ENCODE assay signal across 20 mouse cellular contexts in genomic region chr11:32752595-32752885, GRCm38 (mm10).
A peak's percentile ranks its signal among the peaks of the same experiment; 100 is the strongest.
DNase-seq lines count a peak whose midpoint lies in the region; ATAC-seq and TF ChIP-seq lines count a peak whose summit lies in the region.
"Had no signal": no experiment of that assay in that cellular context is flagged by ENCODE, and none has a peak within 500 bp of the region (broad histone marks: within the 10 kb centered on the region; RNA-seq: fewer than 3 reads in every experiment).

No protein-coding gene starts in this region.

- H3K4me2 ChIP-seq in limb, embryonic 12.5 days = no peak overlapping the region
- no peak overlapping the region for H3K4me2 ChIP-seq in limb, embryonic 13.5 days (replicated peaks)
- H3K4me2 ChIP-seq in liver, embryonic 16.5 days (ENCODE audit: low read depth, low read length) = no peak overlapping the region
- no peak overlapping the region for H3K4me2 ChIP-seq in kidney, embryonic 15.5 days
- H3K4me2 ChIP-seq: heart, embryonic 12.5 days; midbrain, embryonic 12.5 days; neural tube, embryonic 13.5 days; stomach, embryonic 15.5 days had no signal

- 81% methylated on average over 5 of the region's 5 CpGs for WGBS in limb, embryonic 12.5 days
- 86% methylated on average over 5 of the region's 5 CpGs for WGBS in limb, embryonic 10.5 days
- WGBS in limb, embryonic 13.5 days = 78% methylated on average over 5 of the region's 5 CpGs
- WGBS in liver, embryonic 16.5 days (ENCODE audit: insufficient replicate concordance) = 29% methylated on average over 5 of the region's 5 CpGs
- WGBS in kidney, embryonic 15.5 days = 82% methylated on average over 5 of the region's 5 CpGs

- no peak overlapping the region for H3K4me3 ChIP-seq in limb, embryonic 12.5 days (replicated peaks)
- H3K4me3 ChIP-seq in limb, embryonic 10.5 days = no peak overlapping the region
- no peak overlapping the region for H3K4me3 ChIP-seq in MEL (ENCODE audit: control insufficient read depth in 1 of 2, insufficient read depth in 1 of 2, low read depth in 2 of 2, low read length in 2 of 2)
- no peak overlapping the region for H3K4me3 ChIP-seq in limb, embryonic 13.5 days
- H3K4me3 ChIP-seq in liver, embryonic 16.5 days (ENCODE audit: low read depth, low read length) = no peak overlapping the region
- no peak overlapping the region for H3K4me3 ChIP-seq in kidney, embryonic 15.5 days (replicated peaks)
- H3K4me3 ChIP-seq: erythroblast, embryonic 14.5 days; heart, embryonic 12.5 days; midbrain, embryonic 12.5 days; neural tube, embryonic 13.5 days; stomach, embryonic 15.5 days had no signal

- H3K79me2 ChIP-seq in MEL (ENCODE audit: control insufficient read depth, insufficient read depth, low read length, poor library complexity) = no peaks in the 10 kb centered on the region

- no peak for ATAC-seq in limb, embryonic 12.5 days (ENCODE audit: insufficient number of reproducible peaks, insufficient read depth, low FRiP score, low TSS enrichment, low read depth)
- no peak for ATAC-seq in limb, embryonic 13.5 days (ENCODE audit: low FRiP score, low read depth)
- peak; percentile 39; the same call in 1 of the 2 replicates for ATAC-seq in liver, embryonic 16.5 days (ENCODE audit: low read depth)
- no peak for ATAC-seq in kidney, embryonic 15.5 days (replicated peaks; ENCODE audit: low FRiP score)

- no peaks in the 10 kb centered on the region for H3K9me3 ChIP-seq in limb, embryonic 12.5 days
- H3K9me3 ChIP-seq in limb, embryonic 10.5 days (replicated peaks) = no peaks in the 10 kb centered on the region
- no peaks in the 10 kb centered on the region for H3K9me3 ChIP-seq in MEL (replicated peaks; ENCODE audit: insufficient read depth, low read length)
- H3K9me3 ChIP-seq in limb, embryonic 13.5 days = no peaks in the 10 kb centered on the region
- no peaks in the 10 kb centered on the region for H3K9me3 ChIP-seq in liver, embryonic 16.5 days (replicated peaks; ENCODE audit: control insufficient read depth, low read length)
- H3K9me3 ChIP-seq in kidney, embryonic 15.5 days (replicated peaks) = no peaks in the 10 kb centered on the region
- H3K9me3 ChIP-seq: heart, embryonic 12.5 days; midbrain, embryonic 12.5 days; neural tube, embryonic 13.5 days; stomach, embryonic 15.5 days had no signal

- H3K4me1 ChIP-seq in limb, embryonic 12.5 days (replicated peaks) = peaks cover 14% of the 10 kb centered on the region
- H3K4me1 ChIP-seq in limb, embryonic 10.5 days = peaks cover 13% of the 10 kb centered on the region
- peaks cover 12 to 21% of the 10 kb centered on the region in 2 experiments; a peak in 3 of 4 replicates for H3K4me1 ChIP-seq in MEL (ENCODE audit: control insufficient read depth in 1 of 2, insufficient read depth in 2 of 2, low read length in 2 of 2)
- peaks cover 21% of the 10 kb centered on the region for H3K4me1 ChIP-seq in limb, embryonic 13.5 days
- H3K4me1 ChIP-seq in liver, embryonic 16.5 days (ENCODE audit: control insufficient read depth, low read depth, low read length) = peaks cover 3% of the 10 kb centered on the region; the same call in 1 of the 2 replicates
- no peaks in the 10 kb centered on the region for H3K4me1 ChIP-seq in kidney, embryonic 15.5 days
- H3K4me1 ChIP-seq: midbrain, embryonic 12.5 days; neural tube, embryonic 13.5 days; stomach, embryonic 15.5 days had no signal

- H3K9ac ChIP-seq in limb, embryonic 12.5 days (replicated peaks) = no peak overlapping the region
- H3K9ac ChIP-seq in MEL (ENCODE audit: control insufficient read depth, low read depth, low read length, poor library complexity, severe bottlenecking) = no peak overlapping the region
- H3K9ac ChIP-seq in limb, embryonic 13.5 days = no peak overlapping the region
- no peak overlapping the region for H3K9ac ChIP-seq in liver, embryonic 16.5 days (ENCODE audit: low read depth, low read length)
- no peak overlapping the region for H3K9ac ChIP-seq in kidney, embryonic 15.5 days
- H3K9ac ChIP-seq: heart, embryonic 12.5 days; midbrain, embryonic 12.5 days; neural tube, embryonic 13.5 days; stomach, embryonic 15.5 days had no signal

- H3K36me3 ChIP-seq in limb, embryonic 12.5 days = peaks cover 7% of the 10 kb centered on the region
- peaks cover 6% of the 10 kb centered on the region for H3K36me3 ChIP-seq in limb, embryonic 10.5 days
- H3K36me3 ChIP-seq in MEL (ENCODE audit: control insufficient read depth in 1 of 2, insufficient read depth in 2 of 2, low read length in 2 of 2) = peaks cover 0 to 14% of the 10 kb centered on the region in 2 experiments; a peak in 2 of 4 replicates
- peaks cover 7% of the 10 kb centered on the region for H3K36me3 ChIP-seq in limb, embryonic 13.5 days
- no peaks in the 10 kb centered on the region for H3K36me3 ChIP-seq in liver, embryonic 16.5 days (ENCODE audit: control insufficient read depth, insufficient read depth)
- H3K36me3 ChIP-seq in kidney, embryonic 15.5 days = peaks cover 8% of the 10 kb centered on the region; the same call in 1 of the 2 replicates
- H3K36me3 ChIP-seq: midbrain, embryonic 12.5 days; stomach, embryonic 15.5 days had no signal

- no peaks in the 10 kb centered on the region for H3K27me3 ChIP-seq in limb, embryonic 12.5 days
- no peaks in the 10 kb centered on the region for H3K27me3 ChIP-seq in limb, embryonic 10.5 days (ENCODE audit: low read depth, poor library complexity, severe bottlenecking)
- no peaks in the 10 kb centered on the region; a peak in 1 of 4 replicates for H3K27me3 ChIP-seq in MEL (ENCODE audit: control insufficient read depth in 1 of 2, insufficient read depth in 2 of 2, low read length in 2 of 2)
- H3K27me3 ChIP-seq in limb, embryonic 13.5 days = no peaks in the 10 kb centered on the region
- no peaks in the 10 kb centered on the region for H3K27me3 ChIP-seq in liver, embryonic 16.5 days (ENCODE audit: control insufficient read depth, insufficient read depth, low read depth, low read length)
- H3K27me3 ChIP-seq in kidney, embryonic 15.5 days = no peaks in the 10 kb centered on the region
- H3K27me3 ChIP-seq: heart, embryonic 12.5 days; midbrain, embryonic 12.5 days; neural tube, embryonic 13.5 days; stomach, embryonic 15.5 days had no signal

- TF ChIP-seq RAD21 in MEL (IDR thresholded peaks at IDR 0.05; ENCODE audit: low read depth, low read length) = no peak

- TF ChIP-seq POLR2A in MEL (IDR thresholded peaks at IDR 0.05; ENCODE audit: control insufficient read depth in 1 of 2, insufficient read depth in 1 of 2, low read depth in 1 of 2, low read length in 2 of 2, poor library complexity in 1 of 2) = peak in 1 of 2 experiments; percentile 52; a peak in 2 of 4 replicates

- peak overlapping the region; percentile 78; the same call in 1 of the 2 replicates for H3K27ac ChIP-seq in limb, embryonic 12.5 days
- H3K27ac ChIP-seq in limb, embryonic 10.5 days = no peak overlapping the region
- peak overlapping the region; percentile 26; the same call in 1 of the 2 replicates for H3K27ac ChIP-seq in MEL (ENCODE audit: control insufficient read depth, low read depth, low read length)
- H3K27ac ChIP-seq in limb, embryonic 13.5 days = peak overlapping the region; percentile 82; the same call in 1 of the 2 replicates
- H3K27ac ChIP-seq in liver, embryonic 16.5 days (ENCODE audit: low read length) = no peak overlapping the region
- no peak overlapping the region for H3K27ac ChIP-seq in kidney, embryonic 15.5 days
- H3K27ac ChIP-seq: hindbrain, postnatal 0 days; midbrain, embryonic 12.5 days; neural tube, embryonic 13.5 days; stomach, embryonic 15.5 days had no signal

- no peak for DNase-seq in limb, embryonic 10.5 days (ENCODE audit: low spot score)
- DNase-seq in MEL (ENCODE audit: low read depth, low spot score) = peak; percentile 85
- DNase-seq in frontal cortex, postnatal 25 days (ENCODE audit: low spot score in 2 of 2) = no peak
- DNase-seq: adrenal gland, adult 2 months; cerebellum, postnatal 14 days; gastrocnemius, postnatal 36 days; kidney, adult 11 months; kidney, postnatal 14 days; lung, adult 2 months; right cerebral cortex, postnatal 14 days had no signal

- peak; percentile 74 to 81 for TF ChIP-seq EP300 in MEL (IDR thresholded peaks at IDR 0.05; ENCODE audit: low read depth in 1 of 2, low read length in 2 of 2)

- no peak for TF ChIP-seq CTCF in MEL (IDR thresholded peaks at IDR 0.05 in 2 of 3, conservative IDR thresholded peaks at IDR 0.05 in 1 of 3; ENCODE audit: control insufficient read depth in 1 of 3, insufficient read depth in 1 of 3, low read depth in 2 of 3, low read length in 3 of 3, poor library complexity in 1 of 3, severe bottlenecking in 1 of 3)

TF ChIP-seq in MEL, 35 proteins besides CTCF, POLR2A, EP300 and RAD21 (continues in another document):
- TF ChIP-seq CHD1 (IDR thresholded peaks at IDR 0.05; ENCODE audit: low read depth, low read length) (no peak), SIN3A (IDR thresholded peaks at IDR 0.05; ENCODE audit: low read length) (peak; percentile 23; the same call in 1 of the 2 replicates), RCOR1 (IDR thresholded peaks at IDR 0.05; ENCODE audit: low read depth, low read length) (no peak; the same call in 1 of the 2 replicates), CHD2 (IDR thresholded peaks at IDR 0.05; ENCODE audit: low read length) (no peak), ZKSCAN1 (IDR thresholded peaks at IDR 0.05; ENCODE audit: low read depth, low read length) (no peak), ZNF384 (IDR thresholded peaks at IDR 0.05; ENCODE audit: low read depth, low read length) (no peak), BHLHE40 (IDR thresholded peaks at IDR 0.05; ENCODE audit: borderline replicate concordance, low read depth, low read length) (no peak), MAX (IDR thresholded peaks at IDR 0.05; ENCODE audit: low read length) (0 out of 2 replicates have a peak, but pooled peaks have one; percentile 16), SMC3 (IDR thresholded peaks at IDR 0.05; ENCODE audit: low read depth, low read length) (no peak), TAL1 (IDR thresholded peaks at IDR 0.05; ENCODE audit: low read length) (peak; percentile 50; the same call in 1 of the 2 replicates), NRF1 (IDR thresholded peaks at IDR 0.05; ENCODE audit: insufficient read depth, low read depth, low read length, poor library complexity, severe bottlenecking) (no peak), MYC (IDR thresholded peaks at IDR 0.05; ENCODE audit: low read depth, low read length) (no peak), MYB (IDR thresholded peaks at IDR 0.05; ENCODE audit: low read depth, low read length) (no peak), TBP (IDR thresholded peaks at IDR 0.05; ENCODE audit: low read depth, low read length) (no peak), ELF1 (IDR thresholded peaks at IDR 0.05; ENCODE audit: low read depth, low read length) (peak; percentile 58; the same call in 1 of the 2 replicates), MXI1 (IDR thresholded peaks at IDR 0.05; ENCODE audit: low read depth, low read length) (no peak; the same call in 1 of the 2 replicates), HCFC1 (IDR thresholded peaks at IDR 0.05; ENCODE audit: low read depth, low read length) (no peak), ZC3H11A (IDR thresholded peaks at IDR 0.05; ENCODE audit: low read depth, low read length) (no peak), GATA1 (IDR thresholded peaks at IDR 0.05; ENCODE audit: low read depth, low read length) (peak; percentile 80), POLR2AphosphoS5 (IDR thresholded peaks at IDR 0.05; ENCODE audit: borderline replicate concordance, low read depth, low read length) (no peak)

Comparison
In these comparisons a context has a peak if more than half of its experiments do, and no peak if none do; other contexts are left out.
1. H3K27ac ChIP-seq: peak in limb, embryonic 12.5 days (single experiment), MEL (single experiment) and limb, embryonic 13.5 days (single experiment); none in limb, embryonic 10.5 days (single experiment), liver, embryonic 16.5 days (single experiment) and kidney, embryonic 15.5 days (single experiment).